Mouse (Mus musculus): ENCODE results near the gene Myh1.

The Myh1 gene

GRCm38 (mm10) chr11:67199752-67200151, at the start of gene Myh1:
Myh1 (plus strand) TSS chr11:67200052.
- DNase-seq (ENCODE audit: low spot score in 2 of 2), result no peak

GRCm38 (mm10) chr11:67150237-67150636, 49.6 kb upstream of the Myh1 start:
- no peak for DNase-seq (ENCODE audit: low spot score in 2 of 2)

GRCm38 (mm10) chr11:67151159-67151558, 48.7 kb upstream of the Myh1 start:
- no peak for DNase-seq (ENCODE audit: low spot score in 2 of 2)

- no peak for DNase-seq (ENCODE audit: low spot score in 2 of 2)
Measured at GRCm38 (mm10) chr11:67151651-67152630, 47.9 kb upstream of the Myh1 start.

GRCm38 (mm10) chr11:67153123-67153522, 46.7 kb upstream of the Myh1 start:
- peak in 1 of 2 experiments; percentile 42 for DNase-seq (ENCODE audit: low spot score in 2 of 2)

GRCm38 (mm10) chr11:67153843-67154242, 46.0 kb upstream of the Myh1 start:
- DNase-seq (ENCODE audit: low spot score in 2 of 2), result no peak

- DNase-seq (ENCODE audit: low spot score in 2 of 2), result no peak
Measured at GRCm38 (mm10) chr11:67155650-67156049, 44.2 kb upstream of the Myh1 start.

GRCm38 (mm10) chr11:67160131-67160530, 39.7 kb upstream of the Myh1 start:
- no peak for DNase-seq (ENCODE audit: low spot score in 2 of 2)

GRCm38 (mm10) chr11:67163701-67164100, 36.2 kb upstream of the Myh1 start:
- DNase-seq (ENCODE audit: low spot score in 2 of 2), result peak; percentile 15 to 35

- DNase-seq (ENCODE audit: low spot score in 2 of 2), result no peak
Measured at GRCm38 (mm10) chr11:67164851-67165250, 35.0 kb upstream of the Myh1 start.

GRCm38 (mm10) chr11:67169301-67169700, 30.6 kb upstream of the Myh1 start:
- DNase-seq (ENCODE audit: low spot score in 2 of 2), result no peak

GRCm38 (mm10) chr11:67170727-67171126, 29.1 kb upstream of the Myh1 start, which contains the start of gene Myh2:
Myh2 (plus strand) TSS chr11:67171027.
- no peak for DNase-seq (ENCODE audit: low spot score in 2 of 2)

GRCm38 (mm10) chr11:67172439-67172838, 27.4 kb upstream of the Myh1 start:
- no peak for DNase-seq (ENCODE audit: low spot score in 2 of 2)

- DNase-seq (ENCODE audit: low spot score in 2 of 2), result no peak
Measured at GRCm38 (mm10) chr11:67176376-67176775, 23.5 kb upstream of the Myh1 start.

- no peak for DNase-seq (ENCODE audit: low spot score in 2 of 2)
Measured at GRCm38 (mm10) chr11:67190316-67190715, 9.5 kb upstream of the Myh1 start.

GRCm38 (mm10) chr11:67190814-67191213, 9.0 kb upstream of the Myh1 start:
- no peak for DNase-seq (ENCODE audit: low spot score in 2 of 2)

GRCm38 (mm10) chr11:67191496-67191895, 8.4 kb upstream of the Myh1 start:
- DNase-seq (ENCODE audit: low spot score in 2 of 2), result no peak

- no peak for DNase-seq (ENCODE audit: low spot score in 2 of 2)
Measured at GRCm38 (mm10) chr11:67199321-67199720, 531 bp upstream of the Myh1 start.

GRCm38 (mm10) chr11:67204766-67205165, 4.9 kb downstream of the Myh1 start:
- no peak for DNase-seq (ENCODE audit: low spot score in 2 of 2)

GRCm38 (mm10) chr11:67221803-67222202, 22.0 kb downstream of the Myh1 start:
- DNase-seq (ENCODE audit: low spot score in 2 of 2), result no peak

- DNase-seq (ENCODE audit: low spot score in 2 of 2), result no peak
Measured at GRCm38 (mm10) chr11:67224466-67224865, 24.6 kb downstream of the Myh1 start.

- no peak for DNase-seq (ENCODE audit: low spot score in 2 of 2)
Measured at GRCm38 (mm10) chr11:67228731-67229130, 28.9 kb downstream of the Myh1 start.

GRCm38 (mm10) chr11:67229166-67229565, 29.3 kb downstream of the Myh1 start:
- DNase-seq (ENCODE audit: low spot score in 2 of 2), result no peak
